Mouse (Mus musculus) embryo, embryonic 10 days (tissue): Measurements from ENCODE around the gene Inka2.
"Not testable (repeated sequence)": the region's sequence is repeated elsewhere in the genome, so short reads cannot be mapped to it uniquely, and the experiment has no call there.

Source experiments
- DNase-seq: peaks from one replicate; pipeline ENCODE4 v3.0.0-alpha.2; 2015; ENCODE audit warnings: low spot score

Gene Inka2

DNA sequence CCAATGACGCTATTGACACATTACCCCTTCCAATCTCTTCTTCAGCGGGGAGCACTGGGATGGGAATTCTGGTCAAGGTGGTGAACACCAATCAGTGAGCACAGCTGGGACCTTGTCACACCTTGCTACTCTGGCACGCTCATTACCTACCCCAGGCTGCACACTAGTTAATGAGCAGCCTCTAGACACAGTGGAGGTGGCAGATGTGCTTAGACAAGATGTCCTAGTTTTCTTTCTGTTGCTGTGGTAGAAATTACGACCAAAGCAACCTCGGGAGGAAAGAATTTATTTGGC, 7.3 kb upstream of the Inka2 start:
- no peak for DNase-seq

- DNase-seq, result no peak
Measured at GRCm38 (mm10) chr3:105698311-105698710, 6.1 kb upstream of the Inka2 start.

DNA sequence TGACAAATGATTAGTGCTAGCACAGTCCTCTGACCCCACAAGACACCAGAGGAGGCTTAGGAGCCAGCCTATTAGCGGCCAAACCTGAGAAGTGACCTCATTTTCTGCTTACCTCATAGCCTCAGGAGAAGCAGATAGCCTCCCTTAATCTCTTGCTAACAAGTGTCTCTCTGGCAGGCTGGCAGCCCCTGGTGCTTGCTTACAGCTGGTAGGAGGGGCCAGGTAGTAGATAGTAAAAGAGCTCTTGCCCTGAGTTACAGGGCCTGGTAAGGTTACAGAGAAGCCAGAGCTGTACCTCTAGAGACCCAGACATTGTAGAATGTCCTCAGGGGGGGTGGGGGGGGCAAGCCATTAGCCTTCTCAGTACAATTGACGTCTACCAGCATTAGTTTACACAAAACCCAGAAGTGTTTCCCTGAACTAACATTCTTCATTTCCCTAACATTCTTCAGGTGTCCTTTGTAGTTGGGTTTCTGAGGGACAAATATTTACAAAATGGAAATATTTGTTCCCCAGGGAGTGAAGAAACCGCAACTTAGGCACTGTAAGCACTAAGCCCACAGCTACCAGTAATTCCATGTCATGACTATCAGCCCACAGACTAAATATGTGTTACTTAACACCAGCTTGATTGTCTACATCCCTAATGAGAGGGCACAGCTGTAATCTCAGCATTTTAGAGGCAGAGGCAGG, 5.0 kb upstream of the Inka2 start:
- no peak for DNase-seq

DNA sequence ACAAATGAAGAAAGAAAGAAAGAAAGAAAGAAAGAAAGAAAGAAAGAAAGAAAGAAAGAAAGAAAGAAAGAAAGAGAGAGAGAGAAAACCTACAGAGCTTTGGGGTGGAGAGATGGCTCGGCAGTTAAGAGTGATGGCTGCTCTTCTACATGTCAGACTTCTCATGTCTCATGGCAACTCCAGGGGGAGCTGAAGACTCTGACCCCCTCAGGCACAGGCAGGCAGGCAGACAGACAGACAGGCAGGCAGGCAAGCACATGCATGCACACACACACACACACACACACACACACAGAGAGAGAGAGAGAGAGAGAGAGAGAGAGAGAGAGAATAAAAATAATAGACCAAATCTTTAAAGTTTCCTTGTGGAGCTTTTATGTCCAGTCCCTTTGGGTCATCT, 3.6 kb upstream of the Inka2 start:
- not testable (repeated sequence) for DNase-seq

GRCm38 (mm10) chr3:105701399-105701798, 3.0 kb upstream of the Inka2 start:
- DNase-seq, result no peak

GRCm38 (mm10) chr3:105703571-105703970, 828 bp upstream of the Inka2 start:
- DNase-seq, result no peak

DNA sequence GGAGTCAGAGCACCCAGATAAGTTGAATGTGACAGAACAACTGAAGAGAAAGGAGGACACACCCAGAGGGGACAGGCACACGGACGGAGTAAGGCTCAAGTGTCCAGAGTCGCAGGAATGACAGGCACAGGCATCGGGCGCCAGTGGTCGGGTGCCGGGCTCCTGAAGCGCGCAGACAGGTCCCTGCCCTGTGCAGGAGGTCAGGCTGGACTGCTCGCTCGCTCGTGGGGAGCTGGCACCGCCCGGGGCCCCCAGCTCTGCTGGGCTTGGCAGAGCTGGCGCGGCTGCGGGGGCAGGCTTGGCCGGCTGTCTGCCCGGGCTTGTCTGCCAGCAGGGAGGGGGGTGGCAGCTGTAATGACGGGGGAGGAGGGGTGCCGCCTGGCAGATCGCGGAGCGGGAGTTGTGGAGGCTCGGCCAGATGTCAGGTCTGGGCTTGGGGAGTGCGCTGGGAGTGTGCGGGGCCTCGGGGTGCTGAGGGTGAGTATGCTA, 706 bp downstream of the Inka2 start:
- DNase-seq, result peak; percentile 24

- DNase-seq, result no peak
Measured at GRCm38 (mm10) chr3:105705561-105705960, 1.2 kb downstream of the Inka2 start.

DNA sequence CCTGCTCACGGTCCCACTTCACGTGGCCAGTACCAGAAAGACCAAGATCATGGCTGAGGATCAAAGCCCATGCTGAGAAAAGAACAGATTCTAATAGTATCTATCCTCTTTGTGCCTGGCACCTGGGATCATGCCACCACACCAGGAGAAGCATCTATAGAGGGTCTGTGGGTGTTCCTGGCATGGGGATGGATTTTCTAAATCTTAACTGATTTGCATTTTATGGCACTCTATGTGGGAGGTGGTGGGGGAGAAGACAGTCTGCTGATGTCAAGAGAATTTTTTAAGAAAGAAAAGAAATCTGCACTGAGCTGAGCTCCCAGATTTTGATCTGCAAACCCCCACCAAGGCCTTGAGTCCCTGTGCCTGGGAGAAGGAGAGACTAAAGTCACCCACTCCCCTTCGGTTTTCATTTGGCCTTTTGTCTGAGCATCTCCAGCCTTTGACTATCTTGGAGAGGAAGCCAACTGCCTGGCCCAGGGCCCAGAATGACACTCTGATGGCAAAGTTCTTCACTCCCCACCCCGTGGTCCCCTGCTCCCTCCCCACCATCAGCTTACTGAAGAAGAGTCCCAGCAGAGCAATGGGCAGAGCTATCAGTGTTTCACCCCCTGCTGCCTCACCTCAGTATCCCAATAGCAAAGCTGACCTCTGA, 2.1 kb downstream of the Inka2 start:
- DNase-seq, result no peak

- DNase-seq, result peak; percentile 61
Measured at GRCm38 (mm10) chr3:105707590-105707989, 3.2 kb downstream of the Inka2 start.

- no peak for DNase-seq
Measured at GRCm38 (mm10) chr3:105710246-105710645, 5.8 kb downstream of the Inka2 start.

GRCm38 (mm10) chr3:105711741-105712140, 7.3 kb downstream of the Inka2 start:
- peak; percentile 8 for DNase-seq

DNA sequence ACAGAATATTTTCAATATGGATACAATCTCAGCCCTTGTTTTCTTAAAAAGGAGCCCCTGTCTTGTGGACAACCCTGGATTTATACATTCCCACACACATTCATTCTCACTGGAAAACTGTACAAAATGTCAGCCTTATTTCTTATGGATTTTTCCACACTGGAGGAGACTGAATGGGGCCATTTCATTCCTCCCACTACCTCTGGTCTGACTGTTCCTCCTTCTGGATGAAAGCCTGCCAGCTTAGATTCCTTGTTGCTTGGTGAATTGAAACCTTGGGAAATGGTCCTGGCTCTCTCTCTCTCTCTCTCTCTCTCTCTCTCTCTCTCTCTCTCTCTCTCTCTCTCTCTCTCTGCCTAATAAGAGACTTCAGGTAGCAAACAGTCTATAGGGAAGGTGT, 8.4 kb downstream of the Inka2 start:
- DNase-seq, result no peak

DNA sequence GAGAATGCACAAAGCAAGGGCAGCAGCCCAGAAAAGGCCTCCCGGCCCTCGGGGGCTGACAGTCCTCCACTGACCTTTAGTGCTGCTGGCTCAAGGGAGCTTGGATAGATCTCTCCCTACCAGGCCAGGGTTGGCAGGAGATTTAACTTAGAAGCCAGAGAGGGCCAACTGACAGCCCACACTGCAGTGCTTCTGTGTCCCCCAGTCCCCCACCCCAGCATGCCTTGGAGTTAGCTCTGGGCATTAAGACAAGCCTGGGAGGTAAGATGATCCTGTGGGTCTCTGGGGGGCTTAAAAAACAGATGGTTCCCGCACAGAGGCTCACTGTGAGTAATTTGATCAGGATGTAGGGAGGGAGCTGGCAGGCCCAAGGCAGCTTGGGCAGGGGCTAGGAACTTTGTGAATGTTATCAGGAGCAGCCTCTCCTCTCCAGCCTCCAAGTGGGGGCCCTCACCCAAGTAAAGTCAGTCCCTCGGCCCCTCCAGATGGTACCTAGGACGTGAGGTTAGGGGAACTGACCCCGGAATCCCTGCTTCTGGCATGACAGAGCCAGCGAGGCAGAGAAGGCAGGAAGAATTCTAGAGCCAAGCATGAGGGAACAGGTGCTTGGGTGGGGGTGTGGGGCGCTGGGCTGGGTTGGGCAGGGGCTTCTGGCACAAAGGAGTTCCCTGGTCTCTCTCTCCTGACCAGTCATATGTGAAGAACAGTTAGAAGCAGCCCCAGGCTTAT, 9.9 kb downstream of the Inka2 start:
- DNase-seq, result peak; percentile 63

GRCm38 (mm10) chr3:105714820-105715167, 10.4 kb downstream of the Inka2 start:
- DNase-seq, result peak; percentile 11

GRCm38 (mm10) chr3:105716353-105717000, 12.1 kb downstream of the Inka2 start:
- DNase-seq, result peak; percentile 11

DNA sequence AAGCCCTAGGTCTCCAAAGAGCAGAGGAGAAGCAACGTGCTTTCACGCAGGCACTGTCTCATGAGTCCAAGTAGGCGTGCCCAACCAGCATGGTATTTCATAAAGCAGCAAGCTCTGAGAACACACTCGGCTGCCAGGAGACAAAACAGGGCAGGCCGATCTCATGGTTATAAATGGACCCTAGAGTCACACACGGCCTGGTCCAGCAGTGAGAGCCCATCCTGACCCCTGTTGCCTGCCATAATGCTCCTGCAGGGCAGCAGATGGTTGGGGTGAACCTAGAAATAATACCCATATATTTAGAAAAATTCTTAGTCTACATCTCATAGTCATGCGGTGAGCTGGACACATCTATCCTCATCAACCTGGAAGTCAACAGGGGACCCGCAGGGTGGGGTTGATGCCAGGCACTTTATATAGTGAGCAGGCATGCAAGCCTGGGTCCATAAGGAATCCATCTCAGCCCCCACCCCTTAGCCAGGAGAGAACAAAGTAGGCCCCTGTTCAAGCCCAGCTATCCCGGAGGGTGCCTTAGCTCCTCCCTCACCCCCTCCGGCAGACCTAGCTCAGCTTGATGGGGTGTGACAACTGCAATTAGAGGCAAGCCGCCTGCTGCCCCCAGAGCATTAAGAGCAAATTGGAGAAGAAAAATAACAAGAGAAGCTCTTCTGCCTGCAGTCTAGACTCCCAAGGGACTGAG, 13.6 kb downstream of the Inka2 start:
- peak; percentile 31 for DNase-seq

- DNase-seq, result peak; percentile 18
Measured at GRCm38 (mm10) chr3:105718746-105719145, 14.3 kb downstream of the Inka2 start.

- no peak for DNase-seq
Measured at GRCm38 (mm10) chr3:105719979-105720378, 15.6 kb downstream of the Inka2 start.

GRCm38 (mm10) chr3:105720514-105720913, 16.1 kb downstream of the Inka2 start:
- no peak for DNase-seq

GRCm38 (mm10) chr3:105721681-105722201, 17.3 kb downstream of the Inka2 start:
- DNase-seq, result no peak

GRCm38 (mm10) chr3:105722510-105722909, 18.1 kb downstream of the Inka2 start:
- no peak for DNase-seq
